Mouse (Mus musculus) skeletal muscle tissue, adult 2 months (tissue): Measurements from ENCODE around the gene A230050P20Rik.
A peak's percentile ranks its signal among the peaks of the same experiment; 100 is the strongest.

Experiments used
- DNase-seq: peaks from one replicate; pipeline ENCODE4 v3.0.0-alpha.2; 2012; ENCODE audit warnings: low read depth, low spot score

A230050P20Rik gene

DNA sequence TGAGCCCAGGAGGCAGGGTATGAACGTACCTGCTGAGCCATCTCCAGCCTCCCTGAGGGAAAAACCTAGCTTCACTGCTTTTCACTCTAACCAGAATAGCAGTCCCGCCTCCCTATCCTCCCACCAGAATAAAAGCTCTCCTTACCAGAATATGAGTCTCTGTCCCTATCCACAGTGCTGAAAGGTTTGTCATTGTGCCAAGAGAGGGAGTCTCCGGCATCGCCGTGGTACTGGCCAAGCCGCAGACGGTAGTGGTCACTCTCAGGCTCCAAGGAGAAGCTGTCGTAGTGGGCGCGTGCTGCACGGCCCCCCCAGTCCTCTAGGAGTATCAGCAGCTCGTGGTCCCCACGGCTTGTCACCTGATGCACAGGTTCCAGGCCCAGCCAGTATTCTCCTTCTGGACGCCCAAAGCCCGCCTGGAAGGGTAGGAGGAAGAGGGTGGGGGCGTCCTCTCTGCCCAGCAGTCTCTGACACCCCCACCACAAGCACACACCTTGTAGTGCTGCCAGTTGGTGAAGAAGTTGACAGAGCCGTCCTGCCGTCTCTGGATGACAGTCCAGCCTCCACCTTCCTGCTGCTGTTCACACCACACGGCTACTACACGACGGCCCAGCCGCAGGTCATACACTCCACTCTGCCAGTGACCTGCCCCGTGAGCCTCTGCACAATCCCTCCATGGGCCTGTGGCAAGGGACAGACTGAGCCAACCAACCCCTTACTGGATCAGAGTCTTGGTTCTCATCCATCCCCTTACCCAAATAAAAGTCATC is 6.8 kb downstream of the A230050P20Rik start:
- no peak for DNase-seq

DNA sequence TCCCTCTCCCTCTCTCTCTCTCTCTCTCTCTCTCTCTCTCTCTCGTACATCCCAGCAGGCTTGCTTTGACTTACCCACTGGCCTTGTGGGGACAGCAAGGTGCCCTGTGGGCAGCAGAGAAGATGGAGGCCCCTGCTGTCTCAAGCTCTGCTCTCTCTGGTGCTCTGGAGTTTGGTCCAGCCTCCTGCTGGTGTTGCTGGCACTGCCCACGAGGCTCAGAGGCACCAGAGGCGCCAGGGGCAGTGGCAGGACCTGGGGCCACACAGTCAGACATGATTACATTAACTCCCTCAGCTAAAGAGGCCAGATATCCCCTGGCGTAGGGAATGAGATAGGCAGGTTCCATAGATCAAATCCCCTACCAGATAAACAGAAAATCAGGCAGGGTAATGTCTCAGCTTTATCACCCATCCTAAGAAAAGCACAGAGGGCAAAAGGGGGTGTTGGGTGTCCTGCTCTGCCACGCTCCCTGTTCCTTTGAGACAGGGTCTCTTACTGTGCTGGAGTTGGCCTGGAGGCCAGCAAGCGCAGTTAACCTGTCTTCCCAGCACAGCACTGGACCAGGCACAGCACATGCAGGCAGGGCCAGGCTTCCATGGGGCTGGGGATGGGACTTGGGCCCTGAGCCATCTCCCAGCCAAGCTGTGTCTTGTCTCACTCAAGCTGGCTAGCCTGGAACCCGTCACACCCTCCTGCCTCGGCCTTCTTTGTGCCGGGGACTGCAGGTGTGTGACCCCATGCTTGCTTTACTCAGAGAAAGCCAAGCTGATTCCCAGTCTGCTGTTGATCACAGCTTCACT is 8.1 kb downstream of the A230050P20Rik start:
- no peak for DNase-seq

DNA sequence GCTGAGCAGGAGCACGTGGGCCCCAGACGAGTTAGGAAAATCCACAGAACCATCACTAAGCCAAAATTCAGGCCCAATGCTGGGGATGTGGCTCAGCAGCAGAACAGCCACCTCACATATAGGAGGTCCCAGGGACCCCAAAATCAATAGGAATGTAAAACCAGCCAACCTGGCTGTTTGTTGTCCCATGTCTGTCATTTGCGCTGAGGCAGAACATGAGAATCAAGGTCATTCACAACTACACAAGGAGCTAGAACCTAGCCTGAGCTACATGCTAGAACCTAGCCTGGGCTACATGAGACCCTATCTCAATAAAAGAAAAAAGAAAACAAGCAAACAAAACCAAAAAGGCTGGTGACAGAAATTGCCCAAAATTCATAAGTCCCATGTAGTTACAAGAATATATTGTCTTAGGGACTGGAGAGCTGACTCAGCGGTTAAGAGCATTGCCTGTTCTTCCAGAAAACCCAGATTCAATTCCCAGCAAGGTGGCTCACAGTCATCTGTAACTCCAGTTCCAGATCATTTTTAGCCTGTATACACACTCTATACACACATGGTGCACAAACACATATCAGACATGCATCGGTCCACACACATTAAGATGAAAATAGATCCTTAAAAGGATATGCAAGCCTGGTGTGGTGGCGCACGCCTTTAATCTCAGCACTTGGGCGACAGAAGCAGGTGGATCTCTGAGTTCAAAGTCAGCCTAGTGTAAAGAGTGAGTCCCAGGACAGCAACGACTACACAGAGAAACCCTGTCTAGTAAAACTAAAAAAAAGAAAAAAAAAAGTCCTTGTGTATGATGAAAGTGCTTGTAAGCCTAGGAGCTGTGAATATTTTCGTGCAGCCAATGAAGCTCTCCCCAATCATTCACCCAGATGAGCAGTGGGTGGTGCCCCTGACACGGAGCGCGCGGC is 8.9 kb downstream of the A230050P20Rik start:
- DNase-seq = no peak

DNA sequence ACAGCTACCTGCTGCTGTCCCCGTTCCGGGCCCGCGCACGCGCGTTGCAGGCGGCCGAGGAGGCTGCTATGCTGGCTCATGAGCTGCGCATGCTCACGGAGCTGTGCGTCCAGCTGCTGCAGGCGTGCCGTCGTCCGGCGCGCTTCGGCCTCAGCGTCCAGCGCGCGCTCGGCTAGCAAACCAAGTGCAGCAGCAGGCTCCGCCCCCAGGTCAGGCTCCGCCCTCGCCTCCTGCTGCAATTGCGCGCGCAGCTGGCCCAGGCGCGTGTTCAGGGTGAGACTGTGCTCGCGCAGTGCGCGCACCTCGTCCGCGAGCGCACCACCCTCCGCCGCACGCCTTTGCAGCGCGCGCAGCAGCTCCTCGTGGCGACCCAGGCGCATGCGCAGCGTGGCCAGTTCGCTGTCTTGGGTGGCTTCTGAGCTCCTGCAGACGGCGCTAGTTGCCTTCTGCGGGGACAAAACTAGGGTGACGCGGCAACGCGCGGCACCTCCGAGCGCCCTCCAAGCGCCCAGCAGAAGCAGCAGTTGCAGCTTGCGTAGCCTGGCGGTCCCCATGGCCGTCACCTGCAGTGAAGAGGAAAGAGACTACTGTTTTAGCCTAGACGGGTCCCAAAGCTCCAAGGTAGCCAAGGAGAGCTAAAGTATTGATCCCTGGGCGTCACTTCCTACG is 9.7 kb downstream of the A230050P20Rik start:
- DNase-seq = peak; percentile 100

DNA sequence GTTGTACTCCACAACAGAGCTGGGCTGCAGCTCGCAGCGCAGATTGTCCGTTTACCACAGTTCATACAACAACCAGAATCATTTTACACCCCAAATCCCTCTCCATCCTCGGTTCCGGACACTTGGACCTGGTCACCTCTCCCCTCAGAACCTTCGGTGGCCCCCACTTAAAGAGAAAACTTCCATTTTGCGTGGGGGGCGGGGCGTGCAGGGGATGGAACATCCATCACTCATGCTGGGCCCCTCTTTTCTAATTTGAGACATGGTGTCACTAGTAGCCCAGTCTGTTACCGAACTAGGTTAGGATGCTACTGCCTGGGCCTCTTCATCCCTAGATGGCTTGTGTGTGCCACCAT is 10.2 kb downstream of the A230050P20Rik start:
- no peak for DNase-seq

DNA sequence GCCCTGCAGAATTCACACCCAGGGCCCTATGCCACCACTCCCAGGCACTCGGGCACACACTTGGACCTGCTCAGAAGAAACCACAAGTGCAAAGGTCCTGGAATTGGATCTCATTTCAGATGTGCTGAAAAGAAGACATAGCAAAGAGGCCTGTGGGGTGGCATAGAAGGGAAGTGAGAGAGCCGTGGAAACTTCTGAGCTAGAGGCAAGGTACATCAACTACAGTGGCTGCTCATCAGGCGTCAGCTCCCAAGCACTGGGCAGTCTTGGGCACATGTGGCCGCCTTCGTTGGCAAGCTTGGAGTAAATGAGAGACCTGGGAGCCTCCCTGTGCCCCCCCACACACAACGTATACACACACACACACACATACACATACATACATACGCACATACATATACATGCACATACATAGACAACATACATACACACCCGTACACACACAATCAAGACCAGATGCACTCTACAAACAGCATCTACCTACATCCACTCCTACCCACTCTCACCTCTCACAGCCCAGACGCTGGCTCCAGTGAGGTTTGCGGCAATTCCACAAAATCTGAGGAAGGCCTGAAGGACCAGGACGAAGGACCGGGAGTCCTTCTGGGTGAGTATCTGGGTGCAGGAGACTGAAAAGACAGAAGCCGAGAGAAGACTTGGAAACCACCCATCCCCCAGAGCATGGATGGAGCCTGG is 10.8 kb downstream of the A230050P20Rik start, which contains the start of gene Angptl6:
TSS of gene Angptl6 (minus strand) at position 631 of the 696 bp plus-strand sequence.
- no peak for DNase-seq

DNA sequence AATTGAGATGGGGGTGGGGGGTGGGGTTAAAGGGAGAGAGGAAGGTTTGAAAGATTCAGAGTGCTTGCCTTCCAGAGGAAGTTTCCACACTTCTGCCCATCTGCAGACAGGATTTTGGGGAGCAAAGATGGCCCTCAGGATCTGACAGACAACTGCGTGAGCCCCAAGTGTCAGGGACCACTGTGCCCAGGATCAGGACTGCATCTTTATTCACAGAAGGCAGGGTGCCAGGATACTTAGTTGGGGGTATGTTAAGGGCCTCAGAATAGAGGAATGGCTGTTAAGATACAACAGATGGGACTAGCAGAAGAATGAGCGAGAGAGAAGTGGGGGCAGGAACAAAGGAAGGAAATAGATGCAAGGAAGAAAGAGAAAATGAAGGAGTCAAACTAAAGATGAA is 18.1 kb downstream of the A230050P20Rik start:
- DNase-seq = no peak

DNA sequence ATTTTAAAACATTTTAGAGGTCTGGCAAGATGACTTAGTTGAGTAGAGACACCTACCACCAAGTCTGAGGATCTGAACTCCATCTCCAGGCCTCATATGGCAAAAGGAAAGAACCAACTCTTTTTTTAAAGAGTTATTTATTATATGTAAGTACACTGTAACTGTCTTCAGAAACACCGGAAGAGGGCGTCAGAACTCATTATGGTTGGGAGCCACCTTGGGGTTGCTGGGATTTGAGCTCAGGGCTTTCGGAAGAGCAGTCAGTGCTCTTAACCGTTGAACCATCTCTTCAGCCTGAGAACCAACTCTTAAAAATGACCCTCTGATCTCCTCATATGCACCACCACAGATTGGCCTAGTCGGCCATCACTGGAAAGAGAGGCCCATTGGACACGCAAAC is 18.7 kb downstream of the A230050P20Rik start:
- DNase-seq = no peak

DNA sequence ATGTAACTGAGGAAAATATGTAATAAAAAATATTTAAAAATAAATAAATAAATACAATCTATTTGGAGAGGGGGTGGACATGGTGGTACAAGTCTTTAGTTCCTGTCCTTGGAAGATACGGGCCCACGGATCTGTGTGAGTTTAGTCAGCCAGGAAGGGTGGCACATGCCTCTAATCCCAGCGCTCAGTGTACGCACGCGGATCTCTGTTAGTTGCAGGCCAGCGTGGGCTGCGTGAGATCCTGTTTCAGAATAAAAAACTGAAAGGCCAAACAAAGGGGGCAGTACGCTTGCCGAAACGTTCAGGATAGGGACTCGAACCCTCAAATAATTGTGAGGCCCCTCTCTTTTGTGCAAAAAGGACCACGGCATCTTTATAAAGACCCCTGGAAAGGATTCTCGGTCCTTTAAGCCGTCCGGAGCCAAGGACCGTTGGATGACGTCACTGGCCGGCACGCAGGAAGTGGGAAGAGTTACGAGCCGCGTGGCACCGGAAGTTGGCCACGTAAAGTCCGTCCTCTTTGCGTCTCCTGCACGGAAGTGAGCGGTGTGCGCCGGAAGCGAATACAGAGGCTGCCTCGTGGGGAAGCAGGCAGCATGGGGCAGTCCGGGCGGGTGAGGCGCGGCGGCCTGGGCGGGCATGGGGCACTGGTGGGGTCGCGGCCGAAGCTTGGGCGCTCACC is 19.4 kb downstream of the A230050P20Rik start, which contains the start of gene Ppan:
TSS of gene Ppan (plus strand) at position 472 of the 682 bp plus-strand sequence.
- peak; percentile 96 for DNase-seq

DNA sequence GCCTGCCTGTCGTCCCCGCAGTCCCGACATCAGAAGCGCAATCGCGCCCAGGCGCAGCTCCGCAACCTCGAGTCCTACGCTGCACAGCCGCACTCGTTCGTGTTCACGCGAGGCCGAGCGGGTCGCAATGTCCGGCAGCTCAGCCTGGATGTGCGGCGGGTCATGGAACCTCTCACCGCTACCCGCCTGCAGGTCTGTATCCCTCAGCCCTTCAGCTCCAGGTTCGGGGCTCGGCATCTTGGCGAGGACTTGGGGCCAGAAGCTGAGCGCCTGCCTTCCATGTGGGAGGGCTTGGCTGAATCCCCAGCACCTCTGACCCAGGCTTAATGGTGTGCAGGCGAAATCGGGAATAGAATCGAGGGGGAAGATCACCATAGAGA is 19.9 kb downstream of the A230050P20Rik start:
- DNase-seq = no peak

DNA sequence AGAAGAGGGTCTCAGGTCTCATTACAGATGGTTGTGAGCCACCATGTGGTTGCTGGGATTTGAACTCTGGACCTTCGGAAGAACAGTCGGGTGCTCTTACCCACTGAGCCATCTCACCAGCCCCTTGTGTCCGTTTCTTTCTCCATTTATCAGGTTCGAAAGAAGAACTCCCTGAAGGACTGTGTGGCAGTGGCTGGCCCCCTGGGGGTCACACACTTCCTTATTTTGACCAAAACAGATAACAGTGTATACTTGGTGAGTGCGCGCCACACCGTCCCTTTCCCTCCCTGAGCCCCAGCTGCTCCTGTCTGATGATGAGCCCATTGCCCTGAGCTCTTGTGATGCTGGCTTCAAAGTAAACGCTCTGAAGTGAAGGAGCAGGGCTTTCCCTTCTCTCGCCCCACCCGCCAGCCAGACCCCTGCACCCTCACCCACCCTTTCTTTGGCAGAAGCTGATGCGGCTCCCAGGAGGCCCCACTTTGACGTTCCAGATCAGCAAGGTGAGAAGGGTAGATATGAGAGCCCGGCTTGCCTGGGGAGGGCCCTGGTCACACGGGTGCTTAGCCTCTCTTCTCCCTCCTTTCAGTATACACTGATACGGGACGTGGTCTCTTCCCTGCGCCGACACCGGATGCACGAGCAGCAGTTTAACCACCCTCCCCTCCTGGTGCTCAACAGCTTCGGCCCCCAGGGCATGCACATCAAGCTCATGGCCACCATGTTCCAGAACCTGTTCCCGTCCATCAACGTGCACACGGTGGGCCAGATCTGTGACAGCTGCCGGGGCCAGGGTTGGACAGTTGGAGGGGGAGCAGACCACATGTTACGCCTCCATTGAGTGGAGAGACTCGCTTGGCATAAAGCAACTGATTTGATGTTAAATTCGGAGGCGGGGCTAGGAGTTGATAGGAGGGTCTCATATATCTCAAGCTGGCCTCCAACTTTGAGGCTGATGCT is 21.0 kb downstream of the A230050P20Rik start:
- no peak for DNase-seq

DNA sequence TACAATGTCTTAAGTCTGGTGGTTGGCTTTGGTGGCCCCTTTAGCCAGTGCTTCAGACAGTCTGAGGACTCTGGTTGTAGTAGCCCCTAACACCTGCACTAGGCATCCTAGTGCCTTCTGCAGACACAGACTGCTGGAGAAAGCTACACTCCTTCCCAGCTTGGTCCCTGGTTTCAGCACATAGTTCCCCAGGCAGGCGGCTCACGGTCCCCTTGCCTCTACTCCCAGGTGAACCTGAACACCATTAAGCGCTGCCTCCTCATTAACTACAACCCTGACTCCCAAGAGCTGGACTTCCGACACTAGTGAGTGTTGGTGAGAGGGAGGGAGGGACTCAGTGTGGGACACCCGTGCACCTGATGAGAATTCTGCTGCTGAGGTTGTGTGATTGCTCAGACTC is 22.0 kb downstream of the A230050P20Rik start:
- no peak for DNase-seq

DNA sequence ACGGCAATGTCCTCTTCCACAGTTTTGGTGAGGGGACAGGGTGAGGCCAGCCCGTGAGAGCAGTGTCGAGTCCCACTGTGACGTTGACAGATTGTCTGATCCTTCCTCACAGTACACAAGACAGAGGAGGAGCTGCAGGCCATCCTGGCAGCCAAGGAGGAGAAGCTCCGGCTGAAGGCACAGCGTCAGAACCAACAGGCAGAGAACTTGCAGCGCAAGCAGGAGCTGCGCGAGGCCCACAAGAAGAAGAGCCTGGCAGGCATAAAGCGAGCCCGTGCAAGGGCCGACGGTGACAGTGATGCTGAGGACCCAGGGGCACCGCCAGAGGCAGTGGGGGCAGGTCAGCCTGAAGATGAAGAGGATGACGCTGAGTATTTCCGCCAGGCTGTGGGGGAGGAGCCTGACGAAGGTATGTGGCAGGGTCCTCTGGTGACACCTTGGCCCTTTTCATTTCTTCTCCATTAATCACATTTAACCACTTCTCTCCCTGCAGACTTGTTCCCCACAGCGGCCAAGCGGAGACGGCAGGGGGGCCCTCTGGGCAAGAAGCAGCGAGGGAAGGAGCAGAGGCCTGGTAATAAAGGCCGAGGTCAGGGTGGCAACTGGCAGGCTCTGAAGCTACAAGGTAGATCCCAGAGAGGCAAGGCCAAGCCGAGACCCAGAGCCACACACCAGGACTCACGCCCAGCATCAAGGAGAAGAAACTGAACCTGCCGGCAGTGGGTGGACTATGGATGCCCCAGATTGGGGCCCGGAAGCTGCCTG is 23.1 kb downstream of the A230050P20Rik start:
- no peak for DNase-seq

DNA sequence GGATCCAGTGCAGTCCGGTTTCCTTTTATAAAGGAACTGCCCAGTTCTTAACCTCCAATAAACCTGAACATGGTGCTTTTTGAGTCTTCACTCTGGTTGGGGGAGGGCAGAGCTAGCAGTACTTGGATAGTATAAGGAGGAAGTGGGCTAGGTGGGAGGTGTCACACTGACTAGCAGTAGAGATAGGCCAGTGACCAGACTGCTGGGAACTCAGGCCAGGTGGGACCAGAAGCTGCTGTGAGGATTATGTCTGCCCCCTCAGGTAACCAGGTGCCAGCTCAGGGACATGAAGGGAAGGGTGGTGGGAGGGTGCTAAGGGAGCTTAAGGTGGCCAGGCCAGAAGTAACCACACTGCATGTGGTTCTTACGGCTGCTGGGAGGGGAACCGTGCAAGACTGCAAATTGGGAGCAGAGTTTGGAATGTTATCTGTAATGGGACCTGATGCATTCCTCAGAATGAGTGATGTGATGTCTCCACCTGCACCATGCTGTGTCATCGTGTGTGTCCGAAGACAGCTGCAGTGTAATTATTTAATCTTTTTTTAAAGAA is 23.7 kb downstream of the A230050P20Rik start:
- DNase-seq = no peak

DNA sequence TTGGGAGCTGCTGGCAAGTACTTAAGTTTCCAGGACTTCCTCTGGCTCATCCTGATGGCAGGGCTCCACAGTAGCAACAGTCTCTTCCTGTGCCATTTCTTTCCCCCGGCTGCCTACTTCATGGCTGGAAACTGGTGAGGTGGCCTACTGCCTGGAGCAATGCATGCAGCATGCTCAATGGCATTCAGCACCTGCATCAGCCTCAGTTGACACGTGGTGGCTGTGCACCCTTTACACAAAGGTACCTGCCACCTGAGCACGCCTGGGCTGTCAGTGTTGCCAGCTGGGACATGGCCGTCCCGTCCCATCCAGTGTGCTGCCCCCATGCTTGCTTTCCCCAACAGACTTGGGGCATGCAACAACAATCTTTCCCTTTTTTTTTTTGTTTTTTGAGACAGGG is 24.6 kb downstream of the A230050P20Rik start:
- DNase-seq = no peak

DNA sequence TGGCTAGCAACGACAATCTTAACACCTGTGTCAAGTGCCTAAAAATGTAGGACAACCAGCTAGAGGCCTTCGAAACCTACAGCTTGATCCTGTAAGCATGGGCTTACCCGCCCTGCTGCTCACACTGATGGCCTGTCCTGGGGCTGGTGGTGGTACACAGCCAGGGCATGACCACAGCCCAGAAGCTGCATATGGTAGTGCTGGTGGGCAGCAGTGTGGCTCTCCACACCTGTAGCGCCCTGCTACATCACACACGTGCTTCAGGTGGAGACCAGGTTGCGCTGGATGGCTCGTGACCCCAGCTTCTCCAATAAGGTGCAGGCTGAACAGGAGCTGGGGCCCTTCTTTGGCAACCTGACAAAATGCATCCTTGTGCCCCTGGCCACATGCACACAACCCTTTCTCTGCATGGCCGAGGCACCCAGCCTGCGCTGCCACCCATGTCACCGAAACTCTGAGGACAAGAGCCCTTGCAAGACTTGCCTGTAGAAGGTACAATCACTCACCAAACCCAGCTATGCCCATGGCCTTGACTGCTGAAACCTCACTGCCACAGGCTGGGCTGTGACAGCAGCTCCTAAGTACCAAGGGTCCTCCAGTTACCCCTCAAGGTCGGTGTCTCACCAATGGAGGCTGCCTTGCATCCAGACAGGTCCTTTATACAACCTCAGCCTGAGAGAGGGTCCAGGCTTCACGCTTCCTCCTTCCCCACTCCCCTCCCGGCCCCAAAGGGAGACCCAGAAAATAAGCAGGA is 25.3 kb downstream of the A230050P20Rik start:
- no peak for DNase-seq

DNA sequence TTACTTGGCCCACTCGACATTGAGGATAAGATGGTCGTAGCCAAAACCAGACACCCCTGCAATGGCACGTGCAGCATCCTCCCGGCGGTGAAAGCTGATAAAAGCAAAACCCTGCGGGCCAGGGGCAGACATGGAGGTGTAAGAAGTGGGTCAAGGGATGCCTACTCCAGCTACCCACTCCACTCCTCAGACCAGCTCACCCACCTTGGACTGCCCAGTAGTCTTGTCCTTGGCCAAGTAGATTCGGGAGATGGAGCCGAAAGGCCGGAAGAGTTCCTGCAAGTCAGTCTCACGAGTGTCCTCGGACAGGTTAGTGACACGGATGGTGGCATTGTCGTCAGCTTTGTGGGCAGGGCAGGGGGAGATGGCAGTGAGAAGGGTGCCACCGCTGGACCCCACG is 26.2 kb downstream of the A230050P20Rik start:
- DNase-seq = no peak
